Mouse (Mus musculus) frontal cortex, postnatal 25 days (tissue): ENCODE results near the gene Scin.
"Not testable (repeated sequence)": the region's sequence is repeated elsewhere in the genome, so short reads cannot be mapped to it uniquely, and the experiment has no call there.

Source experiments
- DNase-seq, 2 experiments: peaks; one replicate each; pipeline ENCODE4 v3.0.0; 2022; ENCODE audit warnings: low spot score in 2 of 2

The Scin gene

GRCm38 (mm10) chr12:40133573-40134271 lies at the start of gene Scin:
TSS of gene Scin (minus strand) at chr12:40134228.
- DNase-seq = no peak

GRCm38 (mm10) chr12:40177089-40177488 lies 43.1 kb upstream of the Scin start:
- no peak for DNase-seq

GRCm38 (mm10) chr12:40176158-40176557 lies 42.1 kb upstream of the Scin start:
- DNase-seq = no peak

GRCm38 (mm10) chr12:40175171-40175570 lies 41.1 kb upstream of the Scin start:
- DNase-seq = not testable (repeated sequence)

- no peak for DNase-seq
Observed at GRCm38 (mm10) chr12:40171637-40172036, 37.6 kb upstream of the Scin start.

- no peak for DNase-seq
Observed at GRCm38 (mm10) chr12:40169675-40170074, 35.6 kb upstream of the Scin start.

- no peak for DNase-seq
Observed at GRCm38 (mm10) chr12:40164621-40165020, 30.6 kb upstream of the Scin start.

GRCm38 (mm10) chr12:40160777-40161176 lies 26.7 kb upstream of the Scin start:
- DNase-seq = no peak

GRCm38 (mm10) chr12:40154188-40154587 lies 20.2 kb upstream of the Scin start:
- DNase-seq = no peak

- DNase-seq = no peak
Observed at GRCm38 (mm10) chr12:40152353-40153069, 18.5 kb upstream of the Scin start.

- DNase-seq = no peak
Observed at GRCm38 (mm10) chr12:40147319-40147718, 13.3 kb upstream of the Scin start.

- no peak for DNase-seq
Observed at GRCm38 (mm10) chr12:40146510-40146909, 12.5 kb upstream of the Scin start.

GRCm38 (mm10) chr12:40140706-40141105 lies 6.7 kb upstream of the Scin start:
- DNase-seq = no peak

GRCm38 (mm10) chr12:40139484-40140245 lies 5.6 kb upstream of the Scin start:
- DNase-seq = no peak

GRCm38 (mm10) chr12:40134529-40134928 lies 501 bp upstream of the Scin start:
- DNase-seq = no peak

- DNase-seq = no peak
Observed at GRCm38 (mm10) chr12:40133194-40133572, 845 bp downstream of the Scin start.

GRCm38 (mm10) chr12:40118872-40119271 lies 15.2 kb downstream of the Scin start:
- no peak for DNase-seq

- DNase-seq = no peak
Observed at GRCm38 (mm10) chr12:40117045-40117444, 17.0 kb downstream of the Scin start.

GRCm38 (mm10) chr12:40116214-40116613 lies 17.8 kb downstream of the Scin start:
- DNase-seq = no peak

- DNase-seq = no peak
Observed at GRCm38 (mm10) chr12:40114883-40115282, 19.1 kb downstream of the Scin start.

GRCm38 (mm10) chr12:40114020-40114419 lies 20.0 kb downstream of the Scin start:
- no peak for DNase-seq

- no peak for DNase-seq
Observed at GRCm38 (mm10) chr12:40113605-40114004, 20.4 kb downstream of the Scin start.

- no peak for DNase-seq
Observed at GRCm38 (mm10) chr12:40109227-40109626, 24.8 kb downstream of the Scin start.
